Mouse (Mus musculus) bone marrow, adult 2 months (tissue): ENCODE data around the gene Rc3h1.

Source experiments
- CTCF ChIP-seq: fragments of 200-500 bp; IDR thresholded peaks from 2 replicates; pipeline ENCODE4 v1.5.1; 2011; ENCODE audit warnings: low read length, control low read depth; ENCODE audit not compliant: control insufficient read depth, insufficient read depth
- POLR2A ChIP-seq: fragments of 200-500 bp; IDR thresholded peaks from 2 replicates; pipeline ENCODE4 v1.6.1; 2011; ENCODE audit warnings: low read depth, mild to moderate bottlenecking, control low read depth, low read length, borderline replicate concordance; ENCODE audit not compliant: control insufficient read depth

DNA sequence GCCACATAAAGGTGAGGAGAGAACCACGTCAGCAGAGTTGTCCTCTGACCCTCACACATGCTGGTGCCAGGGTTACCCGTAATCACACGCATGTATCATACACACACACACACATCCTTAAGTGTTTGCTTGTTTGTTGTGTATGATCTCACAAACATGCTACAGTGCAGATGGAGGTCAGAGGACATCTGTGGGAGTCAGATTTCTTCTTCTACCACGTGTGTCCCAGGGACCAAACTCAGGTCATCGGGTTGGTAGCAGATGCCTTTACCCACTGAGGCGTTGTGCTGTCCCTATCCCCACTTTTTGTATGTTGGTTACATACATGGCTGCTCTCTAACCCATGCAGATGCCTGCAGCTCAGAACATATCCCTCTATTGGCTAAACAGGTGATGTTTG lies 79.3 kb downstream of the Rc3h1 start:
- TF ChIP-seq POLR2A, result no peak
- TF ChIP-seq CTCF, result no peak
